Mouse (Mus musculus) MEL (cell line): ENCODE measurements at regions not wholly inside any gene's neighbourhood (a gene's known extent, or its start where the extent isn't known, plus 50 kb on each side); places are given as distances from the start of the nearest gene placed in this dataset.

ENCODE experiments used
- GABPA ChIP-seq: IDR thresholded peaks from 2 replicates; pipeline ENCODE4 v1.6.1; 2012; ENCODE audit warnings: low read depth, mild to moderate bottlenecking, inconsistent platforms, low read length, improper control_type of control experiment, moderate library complexity
- ZC3H11A ChIP-seq: IDR thresholded peaks from 2 replicates; pipeline ENCODE4 v1.6.1; 2012; ENCODE audit warnings: low read depth, mild to moderate bottlenecking, inconsistent platforms, low read length, improper control_type of control experiment

GRCm38 (mm10) chr2:116983821-116984351 is 105.4 kb downstream of the Tmco5 start:
- no peak for TF ChIP-seq ZC3H11A
- TF ChIP-seq GABPA, result no peak
